ENCODE assay signal across 9 mouse cellular contexts in the genomic region with DNA sequence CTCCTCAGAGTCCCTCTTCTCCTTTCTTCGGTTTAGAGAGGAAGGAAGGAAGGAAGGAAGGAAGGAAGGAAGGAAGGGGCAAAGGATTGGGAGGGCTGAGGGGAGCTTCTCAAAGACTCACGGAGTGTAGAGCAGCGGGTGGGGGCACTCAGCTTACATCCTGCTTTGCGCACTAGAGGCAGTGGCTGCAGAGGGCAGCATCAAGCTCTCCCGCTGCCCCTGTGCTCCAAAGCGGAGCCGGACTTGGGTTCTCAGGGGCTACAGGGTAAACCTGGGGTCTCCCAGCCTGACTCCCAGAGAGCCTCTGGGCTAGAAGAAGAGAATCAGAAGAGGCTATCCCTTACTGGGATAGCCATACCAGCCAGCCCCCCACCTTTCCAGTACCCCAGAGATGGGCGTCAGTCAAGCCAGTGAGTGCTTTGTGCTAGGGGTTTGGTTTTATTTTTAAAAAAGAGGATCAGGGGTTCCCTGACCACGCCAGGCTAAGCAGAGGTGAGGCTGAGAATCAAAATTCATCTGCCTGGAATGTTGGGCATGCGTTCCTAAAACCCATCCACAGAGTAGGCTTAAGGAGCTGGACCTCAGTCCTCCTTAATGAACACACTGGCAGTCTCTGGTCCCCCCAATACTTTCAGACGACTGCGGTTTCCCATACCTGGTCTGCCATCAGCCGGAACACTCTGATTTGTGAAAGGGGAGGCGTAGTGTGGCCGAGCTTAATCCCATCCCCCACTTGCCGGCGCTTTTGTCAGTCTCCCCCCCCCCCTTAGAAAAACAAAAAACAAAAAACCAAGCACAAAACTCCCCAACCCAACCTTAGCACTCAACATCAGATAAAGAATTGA. TPM values are rescaled to one million over a fixed set of nuclear protein-coding genes. Genes with fewer than 3 reads are reported as not detected.
DNase-seq lines count a peak whose midpoint lies in the region; ATAC-seq and TF ChIP-seq lines count a peak whose summit lies in the region.
"Had no signal": no experiment of that assay in that cellular context is flagged by ENCODE, and none has a peak within 500 bp of the region (broad histone marks: within the 10 kb centered on the region; RNA-seq: fewer than 3 reads in every experiment).

No protein-coding gene starts in this region.

- TF ChIP-seq POLR2A in limb, embryonic 14.5 days (IDR thresholded peaks at IDR 0.05; ENCODE audit: borderline replicate concordance, extremely low read depth, insufficient read depth, insufficient read length), result no peak

- H3K4me2 ChIP-seq in heart, embryonic 11.5 days, result peak overlapping the region; percentile 99
- peak overlapping the region; percentile 100 for H3K4me2 ChIP-seq in forebrain, embryonic 11.5 days (ENCODE audit: low read depth, low read length, severe bottlenecking)
- H3K4me2 ChIP-seq in limb, embryonic 14.5 days (replicated peaks; ENCODE audit: low read depth, low read length, severe bottlenecking), result peak overlapping the region; percentile 64

- H3K9ac ChIP-seq in heart, embryonic 11.5 days (ENCODE audit: low read depth, low read length), result no peak overlapping the region
- peak overlapping the region; percentile 84 for H3K9ac ChIP-seq in forebrain, embryonic 11.5 days (ENCODE audit: low read length)
- peak overlapping the region; percentile 95 for H3K9ac ChIP-seq in limb, embryonic 14.5 days (ENCODE audit: low read depth, low read length, severe bottlenecking)

- WGBS in heart, embryonic 11.5 days (ENCODE audit: insufficient replicate concordance), result 4% methylated on average over 17 of the region's 17 CpGs
- 5% methylated on average over 17 of the region's 17 CpGs for WGBS in forebrain, embryonic 11.5 days
- WGBS in limb, embryonic 14.5 days, result 1% methylated on average over 17 of the region's 17 CpGs

- no peak for ATAC-seq in heart, embryonic 11.5 days (replicated peaks; ENCODE audit: insufficient number of reproducible peaks, low FRiP score, low TSS enrichment)
- ATAC-seq in forebrain, embryonic 11.5 days (replicated peaks; ENCODE audit: low FRiP score), result no peak
- ATAC-seq in limb, embryonic 14.5 days (ENCODE audit: low FRiP score, low read depth), result no peak

- no peak overlapping the region for H3K27ac ChIP-seq in heart, embryonic 11.5 days (ENCODE audit: low read depth, low read length)
- H3K27ac ChIP-seq in forebrain, embryonic 11.5 days (ENCODE audit: low read depth, low read length), result no peak overlapping the region
- H3K27ac ChIP-seq in limb, embryonic 14.5 days (replicated peaks; ENCODE audit: low read depth, low read length), result peak overlapping the region; percentile 96

- peaks cover 27% of the 10 kb centered on the region for H3K4me1 ChIP-seq in heart, embryonic 11.5 days (ENCODE audit: control insufficient read depth, insufficient read depth, low read length)
- H3K4me1 ChIP-seq in forebrain, embryonic 11.5 days (replicated peaks; ENCODE audit: control insufficient read depth, insufficient read depth, low read length), result peaks cover 29% of the 10 kb centered on the region
- peaks cover 46% of the 10 kb centered on the region for H3K4me1 ChIP-seq in limb, embryonic 14.5 days (ENCODE audit: control insufficient read depth, insufficient read depth, low read length)

- peaks cover 60% of the 10 kb centered on the region for H3K27me3 ChIP-seq in heart, embryonic 11.5 days (ENCODE audit: control insufficient read depth, insufficient read depth, low read length)
- H3K27me3 ChIP-seq in forebrain, embryonic 11.5 days (ENCODE audit: control insufficient read depth, insufficient read depth, low read length), result peaks cover 22% of the 10 kb centered on the region
- H3K27me3 ChIP-seq in limb, embryonic 14.5 days (ENCODE audit: control insufficient read depth, insufficient read depth, low read length), result no peaks in the 10 kb centered on the region

- H3K4me3 ChIP-seq in heart, embryonic 11.5 days (ENCODE audit: low read depth, low read length), result peak overlapping the region; percentile 67
- peak overlapping the region; percentile 77 for H3K4me3 ChIP-seq in forebrain, embryonic 11.5 days (ENCODE audit: low read depth, low read length)
- H3K4me3 ChIP-seq in limb, embryonic 14.5 days (replicated peaks; ENCODE audit: low read length), result peak overlapping the region; percentile 96

- H3K9me3 ChIP-seq in heart, embryonic 11.5 days (replicated peaks; ENCODE audit: control insufficient read depth, low read length), result no peaks in the 10 kb centered on the region
- H3K9me3 ChIP-seq in forebrain, embryonic 11.5 days (ENCODE audit: control insufficient read depth, low read length), result no peaks in the 10 kb centered on the region
- H3K9me3 ChIP-seq in limb, embryonic 14.5 days (ENCODE audit: control insufficient read depth, low read length), result no peaks in the 10 kb centered on the region

- DNase-seq in heart, postnatal 14 days, result no peak
- DNase-seq in 3T3-L1 (ENCODE audit: low read depth, low spot score), result peak; percentile 33
- no peak for DNase-seq in forebrain, embryonic 11.5 days (ENCODE audit: low spot score)
- no peak for DNase-seq in limb, embryonic 14.5 days (ENCODE audit: low spot score)
- no peak for DNase-seq in thymus, postnatal 25 days
- DNase-seq in adrenal gland, postnatal 10 days, result no peak
- DNase-seq in gastrocnemius, postnatal 10 days, result no peak

- no peaks in the 10 kb centered on the region for H3K36me3 ChIP-seq in heart, embryonic 11.5 days (ENCODE audit: control insufficient read depth, insufficient read depth, low read length)
- H3K36me3 ChIP-seq in forebrain, embryonic 11.5 days (ENCODE audit: control insufficient read depth, insufficient read depth, low read length), result no peaks in the 10 kb centered on the region
- 0 out of 2 replicates have a peak, but pooled peaks cover 3% of the 10 kb centered on the region for H3K36me3 ChIP-seq in limb, embryonic 14.5 days (ENCODE audit: control insufficient read depth, insufficient read depth, low read length)

- intact Hi-C loops in heart, postnatal 14 days (cut with DNase I), result no loop called here

RNA-seq across cellular contexts. Expression of gene Cacna1g, which starts 2.0 kb away (rescaled TPM):
- polyA plus RNA-seq in heart, embryonic 11.5 days (2014; fragmentation: Nextera tagmentation; extraction: Ambion mirVana), result 2.7 and 4.3 TPM in 2 replicates
- total RNA-seq in heart, postnatal 14 days (2021), result 10 to 100 TPM; 27.6 to 28.8 TPM
- polyA plus RNA-seq in forebrain, embryonic 11.5 days (2014; fragmentation: Nextera tagmentation; extraction: Ambion mirVana), result 13.0 and 17.4 TPM in 2 replicates
- 449 and 693 TPM in 2 replicates for polyA plus RNA-seq in limb, embryonic 14.5 days (2012; rRNA removed)
- polyA plus RNA-seq in limb, embryonic 14.5 days (2014; fragmentation: Nextera tagmentation; extraction: Ambion mirVana), result 49.0 and 59.3 TPM in 2 replicates
- 1 to 10 TPM; 2.1 to 2.8 TPM for total RNA-seq in adrenal gland, postnatal 10 days (2021)
- total RNA-seq in gastrocnemius, postnatal 10 days (2021), result 1 to 10 TPM; 7.0 to 9.0 TPM
- total RNA-seq: neutrophil, adult 5-6 weeks had no signal

RNA-seq across cellular contexts. Expression of gene Spata20, which starts 14.0 kb away (rescaled TPM):
- 0.15 TPM in 1 of 2 replicates, not detected in the other for polyA plus RNA-seq in heart, embryonic 11.5 days (2014; fragmentation: Nextera tagmentation; extraction: Ambion mirVana)
- total RNA-seq in heart, postnatal 14 days (2021), result 1 to 10 TPM in 1 of 2 experiments, under 1 TPM in 1; 0.54 to 1.1 TPM
- 0.17 TPM in 1 of 2 replicates, not detected in the other for polyA plus RNA-seq in forebrain, embryonic 11.5 days (2014; fragmentation: Nextera tagmentation; extraction: Ambion mirVana)
- polyA plus RNA-seq in limb, embryonic 14.5 days (2012; rRNA removed), result 0.16 and 0.29 TPM in 2 replicates
- 0.14 and 0.33 TPM in 2 replicates for polyA plus RNA-seq in limb, embryonic 14.5 days (2014; fragmentation: Nextera tagmentation; extraction: Ambion mirVana)
- not detected for total RNA-seq in adrenal gland, postnatal 10 days (2021)
- total RNA-seq in gastrocnemius, postnatal 10 days (2021), result not detected
- total RNA-seq: neutrophil, adult 5-6 weeks had no signal

RNA-seq across cellular contexts. Expression of gene Epn3, which starts 27.8 kb away (rescaled TPM):
- 8.2 and 9.1 TPM in 2 replicates for polyA plus RNA-seq in heart, embryonic 11.5 days (2014; fragmentation: Nextera tagmentation; extraction: Ambion mirVana)
- total RNA-seq in heart, postnatal 14 days (2021), result 10 to 100 TPM; 19.9 to 24.0 TPM
- polyA plus RNA-seq in forebrain, embryonic 11.5 days (2014; fragmentation: Nextera tagmentation; extraction: Ambion mirVana), result 0.48 and 0.64 TPM in 2 replicates
- 3.0 and 3.6 TPM in 2 replicates for polyA plus RNA-seq in limb, embryonic 14.5 days (2012; rRNA removed)
- polyA plus RNA-seq in limb, embryonic 14.5 days (2014; fragmentation: Nextera tagmentation; extraction: Ambion mirVana), result 3.5 and 4.3 TPM in 2 replicates
- total RNA-seq in adrenal gland, postnatal 10 days (2021), result 10 to 100 TPM in 1 of 2 experiments, 1 to 10 TPM in 1; 7.0 to 10.2 TPM
- under 1 TPM; 0.21 to 0.59 TPM for total RNA-seq in gastrocnemius, postnatal 10 days (2021)

RNA-seq across cellular contexts. Expression of gene Mycbpap, which starts 49.6 kb away (rescaled TPM):
- 9.1 and 9.9 TPM in 2 replicates for polyA plus RNA-seq in heart, embryonic 11.5 days (2014; fragmentation: Nextera tagmentation; extraction: Ambion mirVana)
- total RNA-seq in heart, postnatal 14 days (2021), result 1 to 10 TPM; 1.4 to 2.1 TPM
- 1.9 and 4.8 TPM in 2 replicates for polyA plus RNA-seq in forebrain, embryonic 11.5 days (2014; fragmentation: Nextera tagmentation; extraction: Ambion mirVana)
- 2.5 and 2.6 TPM in 2 replicates for polyA plus RNA-seq in limb, embryonic 14.5 days (2012; rRNA removed)
- 1.2 and 1.5 TPM in 2 replicates for polyA plus RNA-seq in limb, embryonic 14.5 days (2014; fragmentation: Nextera tagmentation; extraction: Ambion mirVana)
- total RNA-seq in adrenal gland, postnatal 10 days (2021), result 1 to 10 TPM; 3.3 to 4.8 TPM
- not detected for total RNA-seq in gastrocnemius, postnatal 10 days (2021)
- total RNA-seq: neutrophil, adult 5-6 weeks had no signal

Comparison
In these comparisons a context has a peak if more than half of its experiments do, and no peak if none do; other contexts are left out.
1. RNA of gene Epn3, which starts 27.8 kb away (total RNA-seq): 19.9 to 24.0 TPM in heart, postnatal 14 days and 7.0 to 10.2 TPM in adrenal gland, postnatal 10 days; 0.21 to 0.59 TPM in gastrocnemius, postnatal 10 days; every median in the first group is over 4 times any median in the second.
2. Peak in every context shown above with its lines, with median percentiles within 50 percentile points of each other: H3K4me2 ChIP-seq and H3K4me3 ChIP-seq.